Mouse (Mus musculus) bone marrow macrophage, adult 2 months (primary cell): ENCODE results near the gene Zfp593.

Source experiments
- CTCF ChIP-seq: IDR thresholded peaks from 2 replicates; pipeline ENCODE4 v1.5.1; 2012; ENCODE audit warnings: low read depth, mild to moderate bottlenecking, low read length, moderate library complexity
- POLR2A ChIP-seq: IDR thresholded peaks from 2 replicates; pipeline ENCODE4 v1.6.1; 2012; ENCODE audit warnings: mild to moderate bottlenecking, low read depth, low read length, borderline replicate concordance

DNA sequence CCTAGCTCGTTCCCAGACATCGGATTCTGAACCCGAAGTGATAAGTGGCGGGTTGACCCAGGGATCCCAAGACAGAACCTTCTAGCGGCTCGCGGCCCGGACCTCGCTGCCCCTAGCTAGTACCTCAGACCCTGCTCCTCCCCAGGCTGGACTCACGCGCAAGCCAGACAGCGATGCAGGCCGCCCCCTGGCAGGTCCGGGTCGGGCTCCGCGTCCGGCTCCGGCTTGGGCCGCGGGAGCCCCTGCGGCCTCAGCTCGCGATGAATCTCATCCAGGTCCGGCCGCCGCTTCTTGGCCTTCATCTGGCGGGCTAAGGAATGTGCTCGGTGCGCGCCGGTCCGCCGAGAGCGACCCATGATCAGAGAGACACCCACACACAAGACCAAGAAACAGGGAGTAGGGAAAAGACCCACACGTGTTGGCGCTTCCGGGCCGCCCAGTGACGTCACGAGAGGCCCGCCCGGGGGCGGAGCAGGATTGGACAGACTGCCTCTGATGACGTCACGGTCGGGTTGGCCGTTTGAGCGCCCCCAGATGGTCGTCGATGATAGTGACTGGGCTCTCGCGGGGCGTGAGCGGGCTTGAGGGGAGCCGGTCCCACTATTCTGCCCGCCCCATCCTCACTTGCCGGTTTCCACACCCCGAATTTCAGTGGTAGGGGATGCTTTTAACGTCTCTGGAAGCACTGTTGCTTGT, at the start of gene Zfp593:
- TF ChIP-seq CTCF (peak; percentile 76), POLR2A (no peak)
